Mouse (Mus musculus) hindbrain, embryonic 16.5 days (tissue): ENCODE data around the gene D11Wsu47e. TPM values are rescaled to one million over a fixed set of nuclear protein-coding genes. Genes with fewer than 3 reads are reported as not detected.

Experiments used
- ATAC-seq: fragments of 200-750 bp; cut with Nextera tagmentation; 2 replicates; pipeline ENCODE4 v1.8.0; 2017; ENCODE audit warnings: moderate TSS enrichment, moderate library complexity
- H3K27ac ChIP-seq: fragments of 300-500 bp; sonication (generic); 2 replicates; pipeline ENCODE4 v1.5.1; 2014; ENCODE audit warnings: low read depth, mild to moderate bottlenecking, control low read depth, low read length, moderate library complexity
- H3K27me3 ChIP-seq: fragments of 300-500 bp; sonication (generic); replicated peaks from 2 replicates; pipeline ENCODE4 v1.6.1; 2014; ENCODE audit warnings: low read length; ENCODE audit not compliant: control insufficient read depth, insufficient read depth
- H3K36me3 ChIP-seq: fragments of 300-500 bp; sonication (generic); 2 replicates; pipeline ENCODE4 v1.6.1; 2014; ENCODE audit warnings: mild to moderate bottlenecking, low read length, moderate library complexity, mixed read lengths; ENCODE audit not compliant: control insufficient read depth, insufficient read depth
- H3K4me1 ChIP-seq: fragments of 300-500 bp; sonication (generic); 2 replicates; pipeline ENCODE4 v1.6.1; 2014; ENCODE audit warnings: low read depth, low read length; ENCODE audit not compliant: control insufficient read depth, insufficient read depth
- H3K4me2 ChIP-seq: fragments of 300-500 bp; sonication (generic); 2 replicates; pipeline ENCODE4 v1.6.1; 2014; ENCODE audit warnings: mild to moderate bottlenecking, low read length, control low read depth, moderate library complexity
- H3K4me3 ChIP-seq: fragments of 300-500 bp; sonication (generic); 2 replicates; pipeline ENCODE4 v1.5.1; 2014; ENCODE audit warnings: mild to moderate bottlenecking, low read length, control low read depth, moderate library complexity
- H3K9ac ChIP-seq: fragments of 300-500 bp; sonication (generic); 2 replicates; pipeline ENCODE4 v1.6.1; 2014; ENCODE audit warnings: low read depth, mild to moderate bottlenecking, control low read depth, low read length, moderate library complexity
- H3K9me3 ChIP-seq: fragments of 300-500 bp; sonication (generic); 2 replicates; pipeline ENCODE4 v1.6.1; 2014; ENCODE audit warnings: mild to moderate bottlenecking, low read length, moderate library complexity; ENCODE audit not compliant: control insufficient read depth
- WGBS: fragments of 180-500 bp; shearing (Covaris S2); extraction: QIAGEN DNeasy Blood & Tissue Kit; methylation state at CpG from one replicate; pipeline ENCODE4 v1.1.7; 2014; 5-methylcytosine and 5-hydroxymethylcytosine counted together
- polyA plus RNA-seq: library from polyadenylated mRNA; unstranded; fragments of >200 nt; fragmentation: Nextera tagmentation; extraction: Ambion mirVana; gene quantifications from 2 replicates; pipeline ENCODE4 v1.2.1, GENCODE M21; 2015

Gene D11Wsu47e
- polyA plus RNA-seq, 1 experiment from 2014 or later, result 22.9 TPM

- H3K4me1 ChIP-seq, result peaks cover 17% of the 10 kb centered on the region
- H3K36me3 ChIP-seq, result peaks cover 1% of the 10 kb centered on the region
- ATAC-seq, result no peak; the same call in 1 of the 2 replicates
- H3K27ac ChIP-seq, result no peak overlapping the region
- H3K9ac ChIP-seq, result no peak overlapping the region
- no peak overlapping the region for H3K4me3 ChIP-seq
- WGBS, result 61% methylated on average over 6 of the region's 6 CpGs
- no peaks in the 10 kb centered on the region for H3K27me3 ChIP-seq
- no peaks in the 10 kb centered on the region for H3K9me3 ChIP-seq
- no peak overlapping the region for H3K4me2 ChIP-seq
These were observed 49.6 kb downstream of the D11Wsu47e start for GRCm38 (mm10) chr11:113733631-113734364.

GRCm38 (mm10) chr11:113735151-113735550 is 50.9 kb downstream of the D11Wsu47e start:
- Histone ChIP-seq H3K27ac (no peak overlapping the region), H3K36me3 (no peaks in the 10 kb centered on the region), H3K4me1 (peaks cover 23% of the 10 kb centered on the region), H3K9ac (no peak overlapping the region), H3K27me3 (no peaks in the 10 kb centered on the region), H3K9me3 (no peaks in the 10 kb centered on the region), H3K4me2 (no peak overlapping the region), H3K4me3 (no peak overlapping the region)
- no peak for ATAC-seq
- 82% methylated on average over 6 of the region's 6 CpGs for WGBS

- 71% methylated on average over 11 of the region's 11 CpGs for WGBS
- H3K27me3 ChIP-seq, result no peaks in the 10 kb centered on the region
- no peak overlapping the region for H3K9ac ChIP-seq
- peaks cover 20% of the 10 kb centered on the region for H3K4me1 ChIP-seq
- no peaks in the 10 kb centered on the region for H3K36me3 ChIP-seq
- H3K9me3 ChIP-seq, result no peaks in the 10 kb centered on the region
- no peak overlapping the region for H3K27ac ChIP-seq
- ATAC-seq, result no peak
- no peak overlapping the region for H3K4me3 ChIP-seq
- H3K4me2 ChIP-seq, result no peak overlapping the region
These were observed 52.8 kb downstream of the D11Wsu47e start for GRCm38 (mm10) chr11:113736848-113737552.

GRCm38 (mm10) chr11:113737553-113737854 is 53.3 kb downstream of the D11Wsu47e start:
- Histone ChIP-seq H3K9ac (no peak overlapping the region), H3K27me3 (no peaks in the 10 kb centered on the region), H3K4me1 (peaks cover 20% of the 10 kb centered on the region), H3K4me2 (no peak overlapping the region), H3K36me3 (no peaks in the 10 kb centered on the region), H3K9me3 (no peaks in the 10 kb centered on the region), H3K27ac (no peak overlapping the region), H3K4me3 (no peak overlapping the region)
- 90% methylated on average over 3 of the region's 3 CpGs for WGBS
- ATAC-seq, result no peak

- H3K4me2 ChIP-seq, result no peak overlapping the region
- H3K4me1 ChIP-seq, result peaks cover 20% of the 10 kb centered on the region
- 0 out of 2 replicates have a peak, but pooled peaks cover under 1% of the 10 kb centered on the region for H3K36me3 ChIP-seq
- H3K27me3 ChIP-seq, result no peaks in the 10 kb centered on the region
- no peak overlapping the region for H3K27ac ChIP-seq
- no peak overlapping the region for H3K9ac ChIP-seq
- H3K9me3 ChIP-seq, result no peaks in the 10 kb centered on the region
- no peak overlapping the region for H3K4me3 ChIP-seq
- WGBS, result 71% methylated on average over 8 of the region's 8 CpGs
- ATAC-seq, result no peak
These were observed 53.7 kb downstream of the D11Wsu47e start for GRCm38 (mm10) chr11:113737912-113738311.

GRCm38 (mm10) chr11:113739213-113739612 is 55.0 kb downstream of the D11Wsu47e start:
- Histone ChIP-seq H3K4me1 (peaks cover 14% of the 10 kb centered on the region), H3K9ac (no peak overlapping the region), H3K4me3 (no peak overlapping the region), H3K27me3 (no peaks in the 10 kb centered on the region), H3K36me3 (0 out of 2 replicates have a peak, but pooled peaks cover 5% of the 10 kb centered on the region), H3K27ac (no peak overlapping the region), H3K9me3 (no peaks in the 10 kb centered on the region), H3K4me2 (no peak overlapping the region)
- 73% methylated on average over 8 of the region's 8 CpGs for WGBS
- no peak for ATAC-seq

GRCm38 (mm10) chr11:113740100-113740499 is 55.9 kb downstream of the D11Wsu47e start:
- ATAC-seq, result no peak
- Histone ChIP-seq H3K36me3 (0 out of 2 replicates have a peak, but pooled peaks cover 5% of the 10 kb centered on the region), H3K27me3 (no peaks in the 10 kb centered on the region), H3K4me2 (no peak overlapping the region), H3K4me3 (no peak overlapping the region), H3K4me1 (peaks cover 7% of the 10 kb centered on the region), H3K9me3 (no peaks in the 10 kb centered on the region), H3K27ac (no peak overlapping the region), H3K9ac (no peak overlapping the region)
- WGBS, result 86% methylated on average over 7 of the region's 7 CpGs

- Histone ChIP-seq H3K4me1 (peaks cover 15% of the 10 kb centered on the region), H3K27ac (no peak overlapping the region), H3K4me3 (no peak overlapping the region), H3K9me3 (no peaks in the 10 kb centered on the region), H3K27me3 (no peaks in the 10 kb centered on the region), H3K9ac (no peak overlapping the region), H3K4me2 (no peak overlapping the region), H3K36me3 (0 out of 2 replicates have a peak, but pooled peaks cover 5% of the 10 kb centered on the region)
- ATAC-seq, result no peak
- 88% methylated on average over 1 of the region's 1 CpGs for WGBS
These were observed 58.8 kb downstream of the D11Wsu47e start for GRCm38 (mm10) chr11:113742998-113743397.
